Mouse (Mus musculus): Measurements from ENCODE around the gene Fam133b. TPM values are rescaled to one million over a fixed set of nuclear protein-coding genes. Genes with fewer than 3 reads are reported as not detected.
"Not testable (repeated sequence)": the region's sequence is repeated elsewhere in the genome, so short reads cannot be mapped to it uniquely, and the experiment has no call there.

Fam133b gene
- polyA plus RNA-seq, 3 experiments from 2014 or later: 40.1 to 59.9 (median 53.6) TPM

DNA sequence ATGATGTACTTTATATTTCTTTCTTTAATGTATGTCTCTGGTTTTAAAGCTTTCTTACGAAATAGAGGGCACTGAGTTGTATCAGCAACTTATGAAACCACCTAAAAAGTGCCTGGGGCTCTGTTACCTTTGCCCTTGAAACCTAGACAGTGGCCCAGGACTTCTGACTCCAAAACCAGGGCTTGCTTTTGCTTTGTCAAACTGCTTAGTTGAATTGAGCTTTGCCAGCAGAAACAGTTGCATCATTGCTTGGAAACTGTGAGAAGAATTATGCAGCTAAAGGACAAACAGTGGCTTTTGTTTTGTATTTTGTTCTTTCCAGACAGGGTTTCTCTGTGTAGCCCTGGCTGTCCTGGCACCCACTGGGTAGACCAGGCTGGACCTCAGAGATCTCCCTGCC lies 56.7 kb downstream of the Fam133b start:
- no peak for ATAC-seq

- no peak for ATAC-seq
Observed at GRCm38 (mm10) chr5:3600790-3601189, 57.2 kb downstream of the Fam133b start.

DNA sequence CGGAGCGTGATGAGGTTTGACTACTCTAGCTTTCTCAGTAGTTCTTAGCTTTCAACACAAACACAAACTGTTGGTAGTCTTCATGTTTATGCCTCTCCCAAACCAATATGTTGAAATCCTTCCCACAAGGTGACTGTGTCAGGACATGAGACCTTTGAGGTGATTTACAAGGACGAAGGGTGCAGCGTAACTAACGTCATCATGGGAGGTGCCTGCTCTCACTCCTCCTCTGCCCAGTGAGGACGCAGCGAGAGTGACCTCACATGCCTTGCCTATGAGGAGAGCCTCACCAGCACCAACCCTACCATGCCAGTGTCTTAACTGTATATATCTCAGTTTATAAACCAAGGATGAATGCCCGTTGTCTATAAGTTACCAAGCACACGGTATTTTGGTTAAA lies 63.5 kb downstream of the Fam133b start:
- no peak for ATAC-seq

DNA sequence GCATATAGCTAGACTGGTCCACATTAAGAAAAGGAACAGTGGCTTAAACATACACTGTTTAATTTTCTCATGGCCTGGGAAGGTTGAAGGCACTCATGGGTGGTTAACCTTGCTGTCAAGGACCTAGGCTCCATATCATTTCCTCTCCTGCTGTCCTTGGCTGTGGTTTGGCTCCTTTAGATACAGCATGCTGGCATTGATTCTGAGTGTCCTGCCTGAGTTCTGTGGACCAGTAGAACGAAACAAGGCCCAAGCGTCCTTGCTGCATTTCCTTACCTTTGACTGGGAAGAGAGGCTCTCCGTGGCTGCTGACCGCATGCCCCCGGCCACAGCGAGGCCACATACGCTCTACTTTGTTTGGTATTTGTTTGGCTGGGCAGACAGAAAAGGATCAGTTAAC lies 65.6 kb downstream of the Fam133b start:
- ATAC-seq: no peak

DNA sequence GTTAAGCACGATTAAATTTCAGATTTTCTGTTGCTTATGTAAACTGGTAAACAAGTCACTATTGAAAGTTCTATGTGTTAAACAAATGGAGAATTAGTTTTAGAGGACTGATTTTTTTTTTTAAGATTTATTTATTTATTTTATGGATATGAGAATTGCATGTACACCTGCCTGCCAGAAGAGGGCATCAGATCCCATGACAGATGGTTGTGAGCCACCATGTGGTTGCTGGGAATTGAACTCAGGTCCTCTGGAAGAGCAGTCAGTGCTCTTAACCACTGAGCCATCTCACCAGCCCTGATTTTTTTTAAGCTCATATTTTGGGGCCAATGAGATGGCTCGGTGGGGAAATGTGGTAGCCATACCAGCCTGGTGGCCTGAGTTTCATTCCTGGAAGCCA lies 68.2 kb downstream of the Fam133b start:
- not testable (repeated sequence) for ATAC-seq

Other genes with a start within 250 kb of the Fam133b start
- 10 to 100 TPM; 21.7 to 46.6 (median 26.3) TPM for gene Cdk6, start 202.3 kb upstream of the Fam133b start, polyA plus RNA-seq (2017; shearing (Covaris generic))
- 10 to 100 TPM in 2 of 3 experiments, 1 to 10 TPM in 1; 7.4 to 15.4 (median 10.7) TPM for gene 1700109H08Rik, start 27.7 kb downstream of the Fam133b start, polyA plus RNA-seq (2017; shearing (Covaris generic))
- 10 to 100 TPM; 13.4 to 19.2 (median 18.9) TPM for gene Pex1, start 52.2 kb downstream of the Fam133b start, polyA plus RNA-seq (2017; shearing (Covaris generic))
- gene Rbm48, start 52.8 kb downstream of the Fam133b start, polyA plus RNA-seq (2017; shearing (Covaris generic)): 10 to 100 TPM; 26.7 to 39.1 (median 32.6) TPM
- not detected for gene Tmbim7, start 107.3 kb downstream of the Fam133b start, polyA plus RNA-seq (2017; shearing (Covaris generic))
- 10 to 100 TPM; 29.6 to 39.4 (median 39.1) TPM for gene Gatad1, start 113.4 kb downstream of the Fam133b start, polyA plus RNA-seq (2017; shearing (Covaris generic))